Mouse (Mus musculus): ENCODE measurements around the gene Hoxa3. TPM values are rescaled to one million over a fixed set of nuclear protein-coding genes. Genes with fewer than 3 reads are reported as not detected.

Gene Hoxa3
- polyA plus RNA-seq, 1 experiment from 2014 or later: 2.2 TPM

DNA sequence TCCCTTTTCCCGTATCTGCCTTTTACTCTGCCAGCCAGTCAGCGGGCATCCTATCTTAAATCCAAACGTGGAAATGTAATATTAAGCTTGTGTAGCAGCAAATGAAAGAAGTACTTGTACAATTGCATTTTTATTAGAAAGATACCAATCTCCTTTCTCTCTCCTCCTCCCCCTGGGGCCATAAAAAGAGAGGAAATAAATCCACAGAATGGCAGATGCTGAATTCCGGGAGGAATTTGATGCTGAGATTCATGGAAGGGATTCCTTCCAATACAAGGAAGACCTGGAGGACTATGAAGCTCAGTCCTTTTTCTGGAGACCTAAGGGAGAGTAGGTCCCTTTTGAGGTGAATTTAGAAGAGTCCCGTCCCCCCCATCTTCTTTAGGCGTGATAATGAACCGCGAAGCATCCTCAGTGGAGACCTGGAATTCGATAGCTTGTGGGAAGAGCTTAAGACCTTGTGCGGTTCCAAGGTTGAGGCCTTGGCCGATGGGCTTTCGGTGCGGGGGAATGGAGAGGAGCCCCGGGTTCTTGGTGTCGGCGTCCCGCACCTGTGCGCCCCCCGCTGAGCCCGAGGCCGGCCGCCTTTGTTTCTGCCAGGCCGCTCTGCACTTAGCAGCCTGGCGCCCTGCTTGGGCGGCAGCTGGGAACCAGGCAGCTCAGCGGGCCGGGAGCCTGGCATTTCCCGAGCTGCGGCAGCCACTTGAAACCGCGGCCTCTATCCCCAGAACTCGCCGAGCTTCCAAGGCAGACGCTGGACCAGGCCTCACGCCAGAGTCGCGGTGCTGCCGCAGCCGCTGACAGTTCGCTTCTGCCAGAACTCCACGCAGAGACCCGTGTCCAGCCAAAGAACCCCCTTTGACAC lies 44.7 kb downstream of the Hoxa3 start:
- WGBS (ENCODE audit: insufficient replicate concordance): 3% methylated on average over 42 of the region's 42 CpGs
- no peak for ATAC-seq (replicated peaks; ENCODE audit: insufficient number of reproducible peaks, low FRiP score, low TSS enrichment)

DNA sequence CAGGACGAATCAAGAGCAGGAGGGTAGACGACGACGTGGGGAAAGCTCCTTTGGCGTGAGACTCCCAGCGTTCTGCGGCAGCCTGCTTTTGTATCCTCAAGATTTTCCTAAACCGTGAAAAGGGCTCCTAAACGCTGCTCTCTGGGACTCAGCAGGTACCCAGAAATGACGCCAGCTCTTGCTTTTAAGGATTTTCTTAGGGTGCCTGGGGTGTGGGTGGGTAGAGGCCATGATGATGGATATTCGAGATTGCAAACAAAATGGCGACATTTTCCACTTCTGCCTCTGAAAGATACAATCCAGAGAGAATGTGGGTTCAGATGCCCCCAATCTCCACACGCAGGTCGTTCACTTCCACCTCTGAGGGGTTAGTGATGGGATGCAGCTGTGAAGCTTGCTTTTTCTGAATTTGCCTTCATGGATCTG lies 45.4 kb downstream of the Hoxa3 start:
- ATAC-seq (replicated peaks; ENCODE audit: insufficient number of reproducible peaks, low FRiP score, low TSS enrichment): no peak
- H3K4me2 ChIP-seq: peak overlapping the region; percentile 46
- no peak overlapping the region for H3K9ac ChIP-seq (ENCODE audit: low read depth, low read length)
- peaks cover 93% of the 10 kb centered on the region for H3K27me3 ChIP-seq (ENCODE audit: control insufficient read depth, insufficient read depth, low read length)
- H3K4me1 ChIP-seq (ENCODE audit: control insufficient read depth, insufficient read depth, low read length): peaks cover 10% of the 10 kb centered on the region
- 0 out of 2 replicates have a peak overlapping the region, but pooled peaks have one; percentile 22 for H3K27ac ChIP-seq (ENCODE audit: low read depth, low read length)
- H3K36me3 ChIP-seq (ENCODE audit: control insufficient read depth, insufficient read depth, low read length): no peaks in the 10 kb centered on the region
- WGBS (ENCODE audit: insufficient replicate concordance): 9% methylated on average over 14 of the region's 14 CpGs
- no peaks in the 10 kb centered on the region for H3K9me3 ChIP-seq (replicated peaks; ENCODE audit: control insufficient read depth, low read length)
- H3K4me3 ChIP-seq (ENCODE audit: low read depth, low read length): peak overlapping the region; percentile 15; the same call in 1 of the 2 replicates

More for the DNA sequence above, 44.7 kb downstream of the Hoxa3 start:
- H3K27me3 ChIP-seq (ENCODE audit: control insufficient read depth, insufficient read depth, low read length): peaks cover 93% of the 10 kb centered on the region
- no peaks in the 10 kb centered on the region for H3K9me3 ChIP-seq (replicated peaks; ENCODE audit: control insufficient read depth, low read length)
- H3K9ac ChIP-seq (ENCODE audit: low read depth, low read length): peak overlapping the region; percentile 47; the same call in 1 of the 2 replicates
- 0 out of 2 replicates have a peak overlapping the region, but pooled peaks have one; percentile 12 for H3K27ac ChIP-seq (ENCODE audit: low read depth, low read length)
- H3K36me3 ChIP-seq (ENCODE audit: control insufficient read depth, insufficient read depth, low read length): no peaks in the 10 kb centered on the region
- peak overlapping the region; percentile 46 for H3K4me2 ChIP-seq
- H3K4me1 ChIP-seq (ENCODE audit: control insufficient read depth, insufficient read depth, low read length): peaks cover 10% of the 10 kb centered on the region
- H3K4me3 ChIP-seq (ENCODE audit: low read depth, low read length): peak overlapping the region; percentile 13

DNA sequence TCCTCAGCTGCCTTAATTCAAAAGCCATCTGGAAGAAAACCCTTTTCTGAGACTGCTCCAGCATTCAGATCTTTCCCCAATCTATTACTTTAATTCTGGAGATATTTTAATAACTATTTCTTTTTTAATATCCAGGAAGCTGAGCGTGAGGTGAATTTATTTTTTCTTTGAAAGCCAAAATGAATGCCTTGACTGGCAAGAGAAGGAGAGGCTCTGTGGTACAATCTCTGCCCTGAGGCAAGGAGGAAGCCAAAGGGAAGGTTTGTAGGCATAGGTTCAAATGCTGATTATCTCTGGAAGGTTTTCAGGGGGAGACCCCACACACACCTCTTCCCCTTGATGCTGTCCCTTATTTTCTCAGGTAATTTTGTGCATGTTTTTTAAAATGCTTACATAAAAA lies 46.0 kb downstream of the Hoxa3 start:
- Histone ChIP-seq H3K4me3 (ENCODE audit: low read depth, low read length) (no peak overlapping the region), H3K4me2 (peak overlapping the region; percentile 46), H3K27me3 (ENCODE audit: control insufficient read depth, insufficient read depth, low read length) (peaks cover 91% of the 10 kb centered on the region), H3K4me1 (ENCODE audit: control insufficient read depth, insufficient read depth, low read length) (peaks cover 10% of the 10 kb centered on the region), H3K9me3 (replicated peaks; ENCODE audit: control insufficient read depth, low read length) (no peaks in the 10 kb centered on the region), H3K36me3 (ENCODE audit: control insufficient read depth, insufficient read depth, low read length) (no peaks in the 10 kb centered on the region), H3K27ac (ENCODE audit: low read depth, low read length) (peak overlapping the region; percentile 55; the same call in 1 of the 2 replicates), H3K9ac (ENCODE audit: low read depth, low read length) (no peak overlapping the region)
- WGBS (ENCODE audit: insufficient replicate concordance): 18% methylated on average over 1 of the region's 1 CpGs
- ATAC-seq (replicated peaks; ENCODE audit: insufficient number of reproducible peaks, low FRiP score, low TSS enrichment): no peak

GRCm38 (mm10) chr6:52166431-52167077 lies 46.6 kb downstream of the Hoxa3 start:
- H3K36me3 ChIP-seq (ENCODE audit: control insufficient read depth, insufficient read depth, low read length): no peaks in the 10 kb centered on the region
- no peak for ATAC-seq (replicated peaks; ENCODE audit: insufficient number of reproducible peaks, low FRiP score, low TSS enrichment)
- 6% methylated on average over 4 of the region's 4 CpGs for WGBS (ENCODE audit: insufficient replicate concordance)
- H3K9ac ChIP-seq (ENCODE audit: low read depth, low read length): no peak overlapping the region
- H3K27me3 ChIP-seq (ENCODE audit: control insufficient read depth, insufficient read depth, low read length): peaks cover 90% of the 10 kb centered on the region
- H3K9me3 ChIP-seq (replicated peaks; ENCODE audit: control insufficient read depth, low read length): no peaks in the 10 kb centered on the region
- H3K4me1 ChIP-seq (ENCODE audit: control insufficient read depth, insufficient read depth, low read length): peaks cover 10% of the 10 kb centered on the region
- H3K4me2 ChIP-seq: peak overlapping the region; percentile 22
- H3K4me3 ChIP-seq (ENCODE audit: low read depth, low read length): no peak overlapping the region
- H3K27ac ChIP-seq (ENCODE audit: low read depth, low read length): peak overlapping the region; percentile 55; the same call in 1 of the 2 replicates

DNA sequence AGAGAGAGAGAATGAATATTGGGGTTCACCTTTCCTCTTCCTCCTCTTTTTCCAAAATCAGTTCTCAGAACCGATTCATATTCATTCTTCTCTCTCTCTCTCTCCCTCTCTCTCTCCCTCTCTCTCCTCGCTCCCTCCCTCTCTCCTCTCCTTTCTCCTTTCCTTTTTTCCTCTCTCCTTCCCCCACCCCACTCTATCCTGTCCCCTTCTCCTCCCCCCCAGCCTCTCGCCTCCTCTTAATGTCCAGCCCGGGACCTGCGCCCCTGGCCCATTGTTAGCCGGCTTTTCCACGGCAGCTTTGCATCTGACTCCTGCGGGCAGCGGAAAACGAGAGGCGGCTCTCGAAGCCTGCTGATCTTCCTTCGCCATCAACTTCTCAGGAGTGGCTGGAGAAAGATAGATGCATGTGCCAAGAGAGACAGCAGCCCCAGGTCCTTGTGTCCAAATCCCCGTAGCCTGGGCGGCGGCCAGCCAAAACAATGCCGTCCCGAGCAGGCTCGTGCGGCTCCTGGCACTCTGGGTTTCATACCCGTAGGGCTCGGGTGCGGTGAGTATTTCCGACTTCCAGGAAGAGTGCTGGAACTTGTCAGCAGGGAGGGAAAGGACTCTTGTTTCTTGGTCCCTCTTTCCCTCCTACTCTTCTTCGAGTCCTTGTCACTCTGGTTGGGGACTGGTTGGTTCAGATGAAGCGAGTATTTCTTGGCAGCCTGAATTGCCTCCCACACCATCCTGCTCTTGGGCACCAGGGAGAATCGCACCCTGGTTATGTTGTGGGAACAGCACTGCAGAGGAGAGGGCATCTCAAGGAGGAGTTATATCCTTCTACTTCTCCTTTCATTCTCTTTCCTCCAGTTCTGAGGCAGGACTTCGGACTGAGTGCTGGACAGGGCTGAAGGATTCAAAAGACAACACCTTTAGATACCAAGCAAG lies 47.4 kb downstream of the Hoxa3 start:
- ATAC-seq (replicated peaks; ENCODE audit: insufficient number of reproducible peaks, low FRiP score, low TSS enrichment): no peak
- WGBS (ENCODE audit: insufficient replicate concordance): 2% methylated on average over 28 of the region's 28 CpGs
- H3K4me2 ChIP-seq: peak overlapping the region; percentile 49
- H3K27me3 ChIP-seq (ENCODE audit: control insufficient read depth, insufficient read depth, low read length): peaks cover 89% of the 10 kb centered on the region
- H3K4me3 ChIP-seq (ENCODE audit: low read depth, low read length): peak overlapping the region; percentile 25
- peaks cover 8% of the 10 kb centered on the region for H3K4me1 ChIP-seq (ENCODE audit: control insufficient read depth, insufficient read depth, low read length)
- H3K36me3 ChIP-seq (ENCODE audit: control insufficient read depth, insufficient read depth, low read length): no peaks in the 10 kb centered on the region
- H3K27ac ChIP-seq (ENCODE audit: low read depth, low read length): peak overlapping the region; percentile 37; the same call in 1 of the 2 replicates
- no peaks in the 10 kb centered on the region for H3K9me3 ChIP-seq (replicated peaks; ENCODE audit: control insufficient read depth, low read length)
- H3K9ac ChIP-seq (ENCODE audit: low read depth, low read length): peak overlapping the region; percentile 29; the same call in 1 of the 2 replicates

DNA sequence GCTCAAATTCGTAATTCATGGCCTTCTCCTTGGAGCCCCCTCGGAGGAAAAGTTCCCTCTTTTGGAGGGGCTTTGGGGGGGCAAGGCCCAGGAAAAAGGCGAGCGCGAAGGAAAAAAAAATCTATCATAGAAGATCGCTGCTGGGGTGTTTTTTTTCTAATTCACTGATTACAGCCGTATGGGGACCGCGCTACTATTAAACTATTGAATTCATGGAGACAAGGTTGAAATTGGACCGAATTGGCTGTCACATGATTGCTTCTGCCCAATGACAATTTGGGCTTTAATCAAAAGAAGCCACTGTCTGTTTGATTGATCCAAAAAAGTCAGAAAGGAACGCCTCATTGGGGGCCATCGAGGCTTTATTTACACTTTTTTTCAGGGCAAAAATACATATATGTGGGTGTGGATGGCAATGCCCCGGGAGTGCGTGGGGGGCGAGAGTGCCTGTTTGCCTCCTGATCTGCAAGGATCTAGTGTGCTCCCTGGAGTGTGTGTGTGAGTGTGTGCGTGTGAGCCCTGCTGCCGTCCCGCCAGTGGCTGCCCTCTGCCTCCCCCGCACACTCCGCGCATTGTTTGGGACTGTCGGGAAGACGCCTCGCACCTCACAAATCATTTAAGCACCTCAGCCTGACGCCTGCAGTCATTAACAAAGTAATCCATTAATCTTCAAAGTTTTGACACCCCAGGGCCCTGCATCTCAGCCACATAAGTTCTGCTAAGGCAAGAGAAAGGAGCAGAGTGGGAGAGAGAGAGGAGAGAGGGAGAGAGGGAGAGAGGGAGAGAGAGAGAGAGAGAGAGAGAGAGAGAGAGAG lies 48.3 kb downstream of the Hoxa3 start, which contains the start of gene Hoxa2:
Gene Hoxa2, minus strand, starts transcription at position 206 of the 815 bp plus-strand sequence.
- no peaks in the 10 kb centered on the region for H3K36me3 ChIP-seq (ENCODE audit: control insufficient read depth, insufficient read depth, low read length)
- peak within 1 kb of the TSS; percentile 37 for H3K27ac ChIP-seq (ENCODE audit: low read depth, low read length)
- H3K4me2 ChIP-seq: peak within 1 kb of the TSS; percentile 49
- ATAC-seq (replicated peaks; ENCODE audit: insufficient number of reproducible peaks, low FRiP score, low TSS enrichment): no peak
- H3K9me3 ChIP-seq (replicated peaks; ENCODE audit: control insufficient read depth, low read length): no peaks in the 10 kb centered on the region
- WGBS (ENCODE audit: insufficient replicate concordance): under 1% methylated on average over 25 of the region's 25 CpGs
- peaks cover 89% of the 10 kb centered on the region for H3K27me3 ChIP-seq (ENCODE audit: control insufficient read depth, insufficient read depth, low read length)
- peak within 1 kb of the TSS; percentile 58 for H3K9ac ChIP-seq (ENCODE audit: low read depth, low read length)
- H3K4me3 ChIP-seq (ENCODE audit: low read depth, low read length): peak within 1 kb of the TSS; percentile 32
- H3K4me1 ChIP-seq (ENCODE audit: control insufficient read depth, insufficient read depth, low read length): peaks cover under 1% of the 10 kb centered on the region; the same call in 1 of the 2 replicates

GRCm38 (mm10) chr6:52164051-52164625 lies 49.0 kb downstream of the Hoxa3 start:
- ATAC-seq (replicated peaks; ENCODE audit: insufficient number of reproducible peaks, low FRiP score, low TSS enrichment): no peak
- Histone ChIP-seq H3K36me3 (ENCODE audit: control insufficient read depth, insufficient read depth, low read length) (no peaks in the 10 kb centered on the region), H3K9ac (ENCODE audit: low read depth, low read length) (peak overlapping the region; percentile 4; the same call in 1 of the 2 replicates), H3K4me1 (ENCODE audit: control insufficient read depth, insufficient read depth, low read length) (peaks cover 3% of the 10 kb centered on the region; the same call in 1 of the 2 replicates), H3K4me3 (ENCODE audit: low read depth, low read length) (peak overlapping the region; percentile 32), H3K9me3 (replicated peaks; ENCODE audit: control insufficient read depth, low read length) (no peaks in the 10 kb centered on the region), H3K4me2 (peak overlapping the region; percentile 43), H3K27me3 (ENCODE audit: control insufficient read depth, insufficient read depth, low read length) (peaks cover 92% of the 10 kb centered on the region), H3K27ac (ENCODE audit: low read depth, low read length) (peak overlapping the region; percentile 1)
- under 1% methylated on average over 39 of the region's 39 CpGs for WGBS (ENCODE audit: insufficient replicate concordance)
